Mouse (Mus musculus) heart, embryonic 11.5 days (tissue): ENCODE measurements around the gene Nutm2. TPM values are rescaled to one million over a fixed set of nuclear protein-coding genes. Genes with fewer than 3 reads are reported as not detected.
"Not testable (repeated sequence)": the region's sequence is repeated elsewhere in the genome, so short reads cannot be mapped to it uniquely, and the experiment has no call there.

Experiments used
- ATAC-seq: fragments of 200-750 bp; cut with Nextera tagmentation; replicated peaks from 2 replicates; pipeline ENCODE4 v1.8.0; 2017; ENCODE audit warnings: moderate library complexity; ENCODE audit not compliant: insufficient number of reproducible peaks, low FRiP score, low TSS enrichment
- H3K27ac ChIP-seq: fragments of 300-500 bp; sonication (generic); 2 replicates; pipeline ENCODE4 v1.5.1; 2014; ENCODE audit warnings: mild to moderate bottlenecking, low read depth, low read length
- H3K27me3 ChIP-seq: fragments of 300-500 bp; sonication (generic); 2 replicates; pipeline ENCODE4 v1.6.1; 2014; ENCODE audit warnings: mild to moderate bottlenecking, low read length, mixed read lengths; ENCODE audit not compliant: control insufficient read depth, insufficient read depth
- H3K36me3 ChIP-seq: fragments of 300-500 bp; sonication (generic); 2 replicates; pipeline ENCODE4 v1.6.1; 2014; ENCODE audit warnings: mild to moderate bottlenecking, low read length, moderate library complexity, mixed read lengths; ENCODE audit not compliant: control insufficient read depth, insufficient read depth
- H3K4me1 ChIP-seq: fragments of 300-500 bp; sonication (generic); 2 replicates; pipeline ENCODE4 v1.6.1; 2014; ENCODE audit warnings: low read length; ENCODE audit not compliant: control insufficient read depth, insufficient read depth
- H3K4me2 ChIP-seq: fragments of 300-500 bp; sonication (generic); 2 replicates; pipeline ENCODE4 v1.6.1; 2014; ENCODE audit warnings: mild to moderate bottlenecking, moderate library complexity
- H3K4me3 ChIP-seq: fragments of 300-500 bp; sonication (generic); 2 replicates; pipeline ENCODE4 v1.5.1; 2014; ENCODE audit warnings: low read depth, low read length
- H3K9ac ChIP-seq: fragments of 300-500 bp; sonication (generic); 2 replicates; pipeline ENCODE4 v1.6.1; 2014; ENCODE audit warnings: mild to moderate bottlenecking, low read depth, low read length, moderate library complexity
- H3K9me3 ChIP-seq: fragments of 300-500 bp; sonication (generic); replicated peaks from 2 replicates; pipeline ENCODE4 v1.6.1; 2016; ENCODE audit warnings: low read length; ENCODE audit not compliant: control insufficient read depth
- WGBS: fragments of 180-500 bp; shearing (Covaris S2); extraction: QIAGEN DNeasy Blood & Tissue Kit; methylation state at CpG from one replicate; pipeline ENCODE4 v1.1.7; 2014; ENCODE audit not compliant: insufficient replicate concordance; 5-methylcytosine and 5-hydroxymethylcytosine counted together
- polyA plus RNA-seq: library from polyadenylated mRNA; unstranded; fragments of >200 nt; fragmentation: Nextera tagmentation; extraction: Ambion mirVana; gene quantifications from 2 replicates; pipeline ENCODE4 v1.2.1, GENCODE M21; 2014

Gene Nutm2
- polyA plus RNA-seq, 1 experiment from 2014 or later, result not detected

DNA sequence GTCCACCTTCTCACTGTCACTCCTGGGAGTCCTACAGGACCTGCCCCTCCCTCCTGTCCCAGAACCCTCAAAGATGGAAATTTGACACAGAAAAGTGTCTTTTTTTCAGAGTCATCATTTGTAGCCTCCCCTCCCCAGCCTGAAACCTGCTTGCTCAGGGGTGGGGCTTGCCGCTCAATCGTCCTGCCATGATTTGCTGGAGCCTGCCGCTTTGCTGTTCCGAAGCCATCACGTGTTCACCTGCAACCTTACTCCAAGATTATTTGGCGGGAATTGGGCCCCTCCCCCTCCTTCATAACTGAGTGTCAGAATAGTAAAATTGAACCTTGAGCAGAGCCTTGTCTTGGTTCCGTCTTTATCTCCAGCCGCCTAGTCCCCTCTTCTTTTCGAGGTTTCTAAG lies 14.8 kb upstream of the Nutm2 start:
- not testable (repeated sequence) for H3K27me3 ChIP-seq, H3K4me2 ChIP-seq, H3K27ac ChIP-seq, ATAC-seq, H3K9ac ChIP-seq, H3K4me1 ChIP-seq, H3K9me3 ChIP-seq, H3K4me3 ChIP-seq, H3K36me3 ChIP-seq
- 60% methylated on average over 9 of the region's 9 CpGs for WGBS

DNA sequence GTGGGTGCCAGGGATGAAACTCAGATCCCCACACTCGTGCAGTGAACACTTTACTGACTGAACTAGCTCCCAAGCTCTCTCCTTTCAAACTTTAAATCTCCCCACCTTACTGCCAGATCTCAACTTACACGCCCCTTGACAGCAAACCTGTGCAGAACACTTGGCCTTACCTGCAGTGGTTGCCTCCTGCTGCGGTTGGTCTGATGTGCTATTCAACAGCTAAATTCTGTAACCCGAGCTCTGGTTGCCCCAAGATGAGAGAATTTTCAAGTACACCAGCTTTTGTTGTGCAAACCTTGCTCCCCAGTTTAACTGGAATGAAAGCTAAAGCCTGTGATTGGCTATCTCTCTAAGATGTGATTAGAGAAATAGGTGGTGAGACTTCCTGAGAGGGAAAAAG lies 13.7 kb upstream of the Nutm2 start:
- H3K4me2 ChIP-seq, result no peak overlapping the region
- no peak for ATAC-seq
- H3K27me3 ChIP-seq, result no peaks in the 10 kb centered on the region
- 24% methylated on average over 4 of the region's 4 CpGs for WGBS
- no peak overlapping the region for H3K4me3 ChIP-seq
- H3K9me3 ChIP-seq, result no peaks in the 10 kb centered on the region
- H3K9ac ChIP-seq, result no peak overlapping the region
- H3K27ac ChIP-seq, result no peak overlapping the region
- no peaks in the 10 kb centered on the region for H3K4me1 ChIP-seq
- H3K36me3 ChIP-seq, result no peaks in the 10 kb centered on the region

DNA sequence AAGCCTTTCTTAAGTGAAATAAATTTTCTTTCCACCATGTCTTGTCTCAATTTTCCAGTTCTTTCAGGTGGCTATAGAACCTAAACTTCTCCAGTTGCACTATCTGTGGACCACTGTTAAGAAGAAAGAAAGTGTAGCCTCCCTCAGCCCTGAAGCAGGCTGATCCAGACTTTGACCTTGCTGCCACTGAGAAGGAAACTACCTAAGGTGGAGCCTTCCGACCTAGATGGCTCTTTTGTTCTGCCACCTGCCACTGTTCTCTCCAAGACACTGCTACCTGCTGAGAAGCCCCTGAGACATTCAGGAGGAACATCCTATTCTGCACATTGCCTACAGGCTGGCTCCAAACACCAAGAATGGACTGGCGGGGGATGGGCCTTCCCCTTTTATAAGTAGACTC lies 6.7 kb upstream of the Nutm2 start:
- H3K9me3 ChIP-seq, H3K4me3 ChIP-seq, H3K36me3 ChIP-seq, H3K27me3 ChIP-seq, H3K4me1 ChIP-seq, H3K27ac ChIP-seq, H3K9ac ChIP-seq, H3K4me2 ChIP-seq, ATAC-seq: not testable (repeated sequence)
- WGBS, result 57% methylated on average over 2 of the region's 2 CpGs

DNA sequence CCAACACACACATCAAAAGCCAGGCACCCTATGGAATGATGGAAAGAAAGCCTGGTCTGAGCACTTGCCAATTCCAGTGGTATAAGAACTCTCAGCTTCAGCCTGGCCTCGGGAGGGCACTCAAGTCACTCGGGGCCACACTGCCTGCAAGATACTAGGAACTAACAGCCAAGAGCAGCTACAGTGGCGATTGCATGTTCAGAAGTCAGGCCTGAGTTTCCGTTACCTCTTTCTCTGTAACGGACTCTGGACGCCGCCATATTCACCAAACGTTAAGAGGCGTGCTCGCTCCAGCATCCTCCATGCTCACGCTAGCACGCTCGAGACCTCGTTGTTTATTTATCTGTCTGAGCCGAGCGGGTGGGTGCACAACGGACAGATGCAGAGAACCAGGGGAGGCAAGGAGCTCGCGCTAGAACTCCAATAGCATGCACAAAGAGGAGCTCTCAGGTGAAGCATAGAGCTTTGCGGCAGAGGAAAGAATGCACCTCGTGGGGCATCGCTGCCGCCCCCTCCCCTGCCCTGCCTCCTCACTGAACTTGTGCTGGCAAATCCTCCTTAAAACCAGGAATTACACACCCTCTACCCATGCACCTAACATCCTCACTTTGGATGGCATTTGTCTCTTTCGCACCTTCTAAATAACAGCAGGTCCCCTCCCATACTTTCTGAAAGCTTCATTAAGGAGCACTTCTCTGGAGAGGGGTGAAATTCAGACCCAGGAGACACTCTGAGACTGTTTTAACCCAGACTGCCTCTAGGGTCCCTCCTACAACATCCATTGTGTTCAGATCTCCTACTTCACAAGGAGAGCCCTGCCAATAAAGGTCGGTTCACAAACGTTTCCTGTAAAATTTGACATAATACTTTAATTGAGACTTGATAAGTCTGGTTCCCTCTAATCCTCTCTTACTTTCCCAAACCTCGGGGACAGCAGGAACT lies 2.2 kb upstream of the Nutm2 start:
- no peaks in the 10 kb centered on the region for H3K36me3 ChIP-seq
- no peaks in the 10 kb centered on the region for H3K9me3 ChIP-seq
- H3K4me1 ChIP-seq, result no peaks in the 10 kb centered on the region
- no peak overlapping the region for H3K27ac ChIP-seq
- 25% methylated on average over 27 of the region's 27 CpGs for WGBS
- ATAC-seq, result no peak
- H3K4me2 ChIP-seq, result peak overlapping the region; percentile 66
- no peaks in the 10 kb centered on the region for H3K27me3 ChIP-seq
- H3K4me3 ChIP-seq, result peak overlapping the region; percentile 36
- no peak overlapping the region for H3K9ac ChIP-seq

DNA sequence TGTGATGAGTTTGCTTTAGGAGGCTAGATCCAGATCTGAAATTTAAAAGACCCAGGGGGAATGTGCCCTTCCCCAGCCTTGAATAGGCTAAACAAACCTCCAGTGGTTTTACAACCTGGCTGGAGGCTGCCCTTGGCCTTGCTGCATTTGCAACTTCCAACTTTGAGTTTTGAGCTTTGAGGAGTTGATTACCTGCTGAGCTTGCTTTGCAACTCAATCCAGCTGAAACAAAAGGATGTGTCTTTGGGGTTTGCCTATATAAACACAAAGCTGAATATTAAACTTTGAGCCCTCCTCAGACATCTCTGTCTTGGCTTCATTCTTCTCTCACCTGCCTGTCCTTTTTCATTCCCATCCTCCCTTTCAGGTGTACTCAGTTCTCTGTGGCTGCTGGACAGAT lies 21.4 kb downstream of the Nutm2 start:
- H3K4me3 ChIP-seq, ATAC-seq, H3K4me1 ChIP-seq, H3K9me3 ChIP-seq, H3K4me2 ChIP-seq, H3K9ac ChIP-seq, H3K36me3 ChIP-seq, H3K27ac ChIP-seq, H3K27me3 ChIP-seq: not testable (repeated sequence)

DNA sequence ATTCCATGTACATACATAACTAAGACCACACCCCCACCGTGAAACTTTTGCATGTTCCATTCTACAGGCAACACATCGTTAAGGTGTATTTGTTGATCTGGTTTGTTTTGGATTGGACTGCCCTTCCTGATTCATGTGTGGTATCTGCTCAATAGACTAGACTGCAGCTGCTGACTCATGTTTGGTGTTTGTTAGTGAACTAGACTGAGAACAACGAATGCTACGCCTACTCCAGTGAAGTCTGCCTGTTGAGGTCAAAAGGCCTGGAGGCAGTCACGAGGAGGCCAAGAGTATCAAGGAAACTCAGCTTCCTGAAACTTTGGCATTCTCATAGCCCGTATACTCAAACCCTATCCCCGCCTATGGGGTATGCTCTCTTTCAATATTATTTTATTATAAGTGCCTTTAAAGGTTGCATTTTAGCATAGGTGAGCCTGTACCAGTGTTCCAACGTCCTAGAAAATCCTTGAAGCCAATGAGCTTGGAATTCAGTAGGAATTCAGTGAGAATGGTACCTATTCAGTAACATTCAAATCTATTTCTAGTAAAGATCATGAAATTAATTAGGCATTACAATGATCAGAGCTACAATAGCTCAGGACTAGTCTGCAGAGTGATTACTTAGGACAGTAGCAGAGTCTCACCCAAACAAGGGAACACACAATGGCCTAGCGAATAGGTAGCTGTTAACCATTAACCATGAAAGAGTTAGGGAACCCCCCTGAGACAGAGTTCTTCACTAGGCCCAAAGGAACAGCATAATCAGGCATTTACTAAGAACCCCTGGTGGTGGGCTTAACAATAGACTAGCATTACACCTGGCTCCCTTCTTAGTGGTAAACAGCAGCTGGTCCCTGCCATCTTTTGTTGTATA lies 43.6 kb downstream of the Nutm2 start:
- H3K27ac ChIP-seq, H3K9me3 ChIP-seq, ATAC-seq, H3K4me3 ChIP-seq, H3K27me3 ChIP-seq, H3K36me3 ChIP-seq, H3K9ac ChIP-seq, H3K4me2 ChIP-seq, H3K4me1 ChIP-seq: not testable (repeated sequence)
- WGBS, result 79% methylated on average over 9 of the region's 9 CpGs

Other genes starting within 250 kb of the Nutm2 start
- not detected in 2 replicates for gene Gm906, start 217.0 kb upstream of the Nutm2 start, polyA plus RNA-seq
- gene Fbxw17, start 49.4 kb upstream of the Nutm2 start, polyA plus RNA-seq, result 21.7 and 28.1 TPM in 2 replicates
- not detected in 2 replicates for gene Gm47429, start 23.4 kb upstream of the Nutm2 start, polyA plus RNA-seq
- not detected in 2 replicates for gene Gm904, start 175.9 kb downstream of the Nutm2 start, polyA plus RNA-seq
- not detected in 2 replicates for gene Gm8765, start 231.0 kb downstream of the Nutm2 start, polyA plus RNA-seq